Mouse (Mus musculus) kidney, adult 11 months (tissue): Measurements from ENCODE around the gene Cactin.

Experiments
- DNase-seq: peaks from one replicate; pipeline ENCODE4 v3.0.0; 2022

Cactin gene

GRCm38 (mm10) chr10:81366477-81367206 lies 45.7 kb downstream of the Cactin start:
- no peak for DNase-seq

GRCm38 (mm10) chr10:81367207-81367495 lies 46.2 kb downstream of the Cactin start:
- DNase-seq: no peak

GRCm38 (mm10) chr10:81375322-81375721 lies 54.4 kb downstream of the Cactin start:
- no peak for DNase-seq
